Mouse (Mus musculus): Measurements from ENCODE around the gene Tspo2.
"Not testable (repeated sequence)": the region's sequence is repeated elsewhere in the genome, so short reads cannot be mapped to it uniquely, and the experiment has no call there.

The Tspo2 gene

GRCm38 (mm10) chr17:48451353-48451675 lies at the start of gene Tspo2:
TSS of gene Tspo2 (minus strand) at chr17:48451522.
- DNase-seq (ENCODE audit: low read depth): peak; percentile 82

DNA sequence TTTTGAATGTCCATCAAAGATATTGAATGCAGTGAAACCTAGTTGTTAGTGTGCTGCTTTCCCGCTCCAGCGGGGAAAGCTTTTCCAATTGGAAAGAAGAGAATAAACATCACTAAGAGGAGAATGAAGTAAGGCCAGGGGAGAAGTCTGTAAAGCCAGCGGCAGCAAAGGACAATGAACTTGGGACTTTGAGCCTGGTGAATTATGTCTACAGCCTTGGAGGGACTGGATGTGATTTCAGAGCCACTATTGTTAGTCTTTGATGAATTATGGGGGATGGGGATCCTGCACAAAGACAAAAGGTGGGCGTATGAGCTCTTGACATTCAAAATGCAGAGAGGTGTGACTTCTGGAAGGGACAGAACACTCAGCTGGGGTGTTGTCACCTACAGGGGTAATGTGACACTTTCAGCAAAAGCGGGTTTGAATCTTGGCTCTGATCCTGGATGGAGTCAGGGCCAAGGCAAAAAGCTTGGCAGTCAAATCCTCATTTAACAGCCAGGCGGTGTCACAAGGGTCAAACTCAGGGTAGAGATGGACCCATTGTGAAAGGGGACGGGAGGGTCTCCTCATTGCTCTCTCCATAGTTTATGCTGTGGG lies 49.6 kb upstream of the Tspo2 start:
- DNase-seq (ENCODE audit: low read depth): no peak

- no peak for DNase-seq (ENCODE audit: low read depth)
These were observed 46.7 kb upstream of the Tspo2 start for GRCm38 (mm10) chr17:48497986-48498385.

DNA sequence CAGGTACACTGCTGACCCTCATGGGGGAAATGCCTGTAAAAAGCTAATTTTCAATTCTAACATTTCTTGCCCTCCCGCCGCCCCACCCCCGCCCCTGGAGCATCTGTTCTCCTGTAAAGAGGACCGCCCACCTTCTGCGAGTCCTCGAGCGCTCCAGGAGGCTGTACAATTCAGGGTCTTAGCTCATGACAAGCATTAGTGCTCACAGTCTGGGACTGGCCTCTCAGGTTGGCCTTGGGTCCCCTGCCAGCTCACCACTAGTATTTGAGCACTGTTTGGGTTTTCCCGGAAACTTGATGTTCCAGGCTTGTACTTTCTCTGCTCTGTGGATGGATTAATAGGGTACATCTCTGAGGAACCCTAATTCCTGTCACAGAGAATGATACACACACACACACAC lies 42.7 kb upstream of the Tspo2 start:
- DNase-seq (ENCODE audit: low read depth): no peak

DNA sequence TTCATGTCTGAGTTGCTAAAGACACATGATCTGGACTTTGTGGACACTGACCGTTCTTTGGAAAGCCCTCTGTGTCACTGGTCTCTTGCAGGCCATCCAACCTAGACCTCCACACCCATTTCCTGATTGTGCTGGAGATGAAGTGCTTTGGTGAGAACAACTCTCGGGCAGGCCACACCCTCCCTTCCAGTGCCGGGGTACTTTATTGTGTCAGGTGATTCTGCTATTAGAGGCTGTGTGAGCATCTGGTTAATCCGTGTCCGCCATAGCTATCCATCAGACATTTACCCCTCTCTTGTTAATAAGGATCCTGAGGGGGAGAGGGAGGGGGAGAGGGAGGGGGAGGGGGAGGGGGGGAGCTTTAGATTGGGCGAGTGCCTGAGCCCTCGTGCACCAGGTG lies 42.3 kb upstream of the Tspo2 start:
- DNase-seq (ENCODE audit: low read depth): no peak

- no peak for DNase-seq (ENCODE audit: low read depth)
These were observed 41.3 kb upstream of the Tspo2 start for GRCm38 (mm10) chr17:48492621-48493020.

DNA sequence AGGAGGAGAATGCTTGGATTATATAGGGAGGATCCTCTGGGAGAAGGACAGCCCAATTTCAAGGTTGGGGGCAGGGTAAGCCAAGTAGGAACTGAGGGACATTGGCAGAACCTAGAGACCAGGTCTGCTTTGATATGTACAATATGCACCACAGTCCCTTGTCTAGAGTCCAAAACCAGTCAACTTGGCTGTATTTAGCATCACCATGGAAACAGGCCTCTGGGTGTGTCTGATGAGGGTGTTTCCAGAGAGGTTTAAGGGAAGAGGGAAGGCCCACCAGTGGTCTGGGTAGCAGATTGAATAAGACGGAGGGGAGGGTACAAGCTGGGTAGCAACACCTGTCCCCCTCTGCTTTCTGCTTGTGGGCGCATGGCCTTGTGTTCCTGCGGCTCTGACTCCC lies 38.1 kb upstream of the Tspo2 start:
- no peak for DNase-seq (ENCODE audit: low read depth)

GRCm38 (mm10) chr17:48484191-48484590 lies 32.9 kb upstream of the Tspo2 start:
- no peak for DNase-seq (ENCODE audit: low read depth)

DNA sequence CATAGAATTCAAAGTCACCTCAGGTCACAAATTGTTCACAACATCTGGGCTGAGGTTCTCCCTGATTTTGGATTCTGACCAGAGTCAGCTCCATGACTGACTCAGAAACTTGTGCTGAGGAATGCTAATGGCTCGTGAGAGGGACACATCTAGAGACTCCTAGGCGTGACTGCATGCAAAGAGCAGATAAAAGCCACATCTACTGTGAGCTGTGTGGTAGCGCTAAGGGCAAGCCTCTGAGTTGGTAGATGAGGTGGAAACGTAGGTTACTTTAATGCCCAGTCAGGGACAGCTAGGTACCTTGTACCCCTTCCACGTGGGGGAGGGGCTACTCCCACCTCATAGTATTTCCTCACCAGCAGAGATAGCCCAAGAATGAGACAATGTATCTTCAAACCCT lies 32.4 kb upstream of the Tspo2 start:
- DNase-seq (ENCODE audit: low read depth): no peak

DNA sequence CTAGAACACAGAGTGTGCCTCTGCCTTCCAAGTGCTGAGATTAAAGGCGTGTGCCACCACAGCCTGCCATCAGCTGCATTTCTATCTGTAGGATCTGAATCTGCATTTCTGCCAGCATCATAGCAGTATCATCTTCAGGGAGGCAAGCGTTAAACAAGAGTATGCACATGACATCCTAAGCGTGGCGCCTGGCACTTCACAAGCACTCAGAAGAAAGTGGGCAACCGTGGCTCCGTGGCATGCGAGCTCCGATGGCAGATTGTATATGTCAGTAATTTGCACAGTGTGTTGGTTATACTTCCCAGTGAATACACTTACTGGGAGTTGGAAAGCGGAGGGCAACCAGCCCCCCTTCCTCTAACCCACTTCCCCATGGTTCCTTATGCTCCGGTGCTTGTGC lies 28.6 kb upstream of the Tspo2 start:
- DNase-seq (ENCODE audit: low read depth): no peak

GRCm38 (mm10) chr17:48475444-48475843 lies 24.1 kb upstream of the Tspo2 start:
- no peak for DNase-seq (ENCODE audit: low read depth)

DNA sequence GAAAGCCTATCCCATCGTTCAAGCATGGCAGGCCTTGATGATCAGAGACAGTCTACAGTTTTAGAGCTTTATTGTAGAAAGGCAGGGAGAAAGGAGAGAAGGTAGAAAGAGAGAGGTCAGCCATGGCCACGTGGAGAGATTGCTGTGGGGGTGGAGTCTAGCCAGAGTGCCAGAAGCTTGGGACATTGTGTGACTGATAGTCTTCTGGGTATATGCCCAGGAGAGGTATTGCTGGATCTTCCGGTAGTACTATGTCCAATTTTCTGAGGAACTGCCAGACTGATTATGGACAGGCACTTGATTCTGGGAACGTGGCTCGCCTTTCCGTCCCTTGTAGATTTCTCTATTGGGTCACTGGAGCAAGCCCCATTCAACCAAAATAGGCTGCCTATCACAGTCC lies 23.0 kb upstream of the Tspo2 start:
- DNase-seq (ENCODE audit: low read depth): not testable (repeated sequence)

GRCm38 (mm10) chr17:48467395-48468231 lies 16.3 kb upstream of the Tspo2 start:
- DNase-seq (ENCODE audit: low read depth): peak; percentile 61

DNA sequence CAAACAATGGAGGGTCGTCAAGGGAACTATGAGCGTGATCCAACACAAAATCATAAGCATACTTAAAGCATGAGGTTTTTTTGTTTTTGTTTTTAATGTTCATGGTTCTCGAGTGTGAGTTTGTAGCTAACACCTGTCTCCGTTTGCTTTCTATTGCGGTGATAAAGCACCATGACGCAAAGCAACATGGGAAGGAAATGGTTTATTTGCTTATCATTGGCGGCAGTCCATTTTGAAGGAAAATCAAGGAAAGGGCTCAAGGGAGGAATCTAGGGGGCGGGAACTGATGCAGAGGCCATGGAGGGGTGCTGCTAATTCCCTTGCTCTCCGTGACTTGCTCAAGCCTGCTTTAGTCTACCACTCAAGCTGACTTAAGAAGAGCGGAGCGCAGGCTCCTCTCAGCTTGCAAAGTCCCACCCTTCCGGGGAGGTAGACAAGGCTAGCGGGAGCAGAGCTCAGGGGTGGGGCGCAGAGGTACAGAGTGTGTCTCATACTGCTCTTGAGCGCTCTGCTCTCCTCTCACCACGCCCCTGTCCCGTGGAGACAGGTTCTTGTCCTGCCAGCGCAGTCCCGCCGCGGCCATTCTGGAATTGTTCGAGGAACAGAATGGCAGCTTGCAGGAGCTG lies 15.6 kb upstream of the Tspo2 start:
- DNase-seq (ENCODE audit: low read depth): no peak

DNA sequence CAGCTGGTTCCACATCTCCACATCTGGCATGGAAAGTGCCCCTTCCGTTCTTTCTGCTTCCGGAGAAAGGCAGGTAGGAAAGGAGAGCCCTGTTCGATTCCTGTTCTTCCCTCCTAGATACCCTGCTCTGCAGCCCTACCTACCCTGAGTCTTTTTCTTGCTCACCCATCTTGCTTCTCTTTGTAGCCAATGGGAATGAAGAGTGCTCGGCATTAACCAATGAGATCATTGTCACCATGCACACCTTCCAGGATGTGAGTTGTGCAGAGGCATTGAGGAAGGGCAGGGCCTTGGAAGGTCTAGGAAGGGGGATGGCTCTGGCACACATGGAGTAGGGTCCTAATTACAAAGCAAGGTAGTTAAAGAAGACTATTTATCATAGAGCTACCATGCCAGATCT lies 12.1 kb upstream of the Tspo2 start:
- no peak for DNase-seq (ENCODE audit: low read depth)

GRCm38 (mm10) chr17:48462096-48462495 lies 10.8 kb upstream of the Tspo2 start:
- no peak for DNase-seq (ENCODE audit: low read depth)

DNA sequence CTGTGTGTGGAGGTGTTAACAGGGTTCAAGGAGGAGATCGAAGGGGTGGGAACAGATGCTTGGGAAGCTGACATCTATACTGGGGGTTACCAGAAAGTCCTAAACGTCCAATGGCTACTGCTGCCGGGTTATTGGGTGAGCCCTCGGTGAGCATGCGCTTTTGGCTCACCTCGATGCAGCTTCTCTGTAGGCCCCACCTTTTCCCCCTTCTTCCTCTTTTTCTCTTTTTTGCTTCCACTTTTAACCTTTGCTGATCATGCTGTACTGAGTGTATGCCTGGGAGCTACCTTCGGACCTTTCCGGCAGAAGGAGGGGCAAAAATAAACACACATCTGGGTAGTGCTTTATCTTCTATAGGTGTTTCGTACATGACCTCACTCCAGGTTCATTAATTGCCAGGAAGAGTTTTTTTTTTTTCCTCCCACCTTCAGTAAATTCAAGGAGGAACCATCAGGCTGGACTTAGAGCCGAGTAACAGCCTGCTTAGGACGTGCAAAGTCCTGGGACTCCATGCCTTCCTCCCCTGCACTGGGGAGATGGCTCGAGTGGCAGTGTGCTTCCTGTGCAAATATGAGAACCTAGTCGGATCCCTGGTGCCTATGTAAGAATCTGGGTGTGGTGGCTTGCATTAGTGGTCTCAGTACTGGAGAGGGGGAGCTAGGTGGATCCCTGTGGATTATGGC lies 6.8 kb upstream of the Tspo2 start:
- DNase-seq (ENCODE audit: low read depth): no peak

DNA sequence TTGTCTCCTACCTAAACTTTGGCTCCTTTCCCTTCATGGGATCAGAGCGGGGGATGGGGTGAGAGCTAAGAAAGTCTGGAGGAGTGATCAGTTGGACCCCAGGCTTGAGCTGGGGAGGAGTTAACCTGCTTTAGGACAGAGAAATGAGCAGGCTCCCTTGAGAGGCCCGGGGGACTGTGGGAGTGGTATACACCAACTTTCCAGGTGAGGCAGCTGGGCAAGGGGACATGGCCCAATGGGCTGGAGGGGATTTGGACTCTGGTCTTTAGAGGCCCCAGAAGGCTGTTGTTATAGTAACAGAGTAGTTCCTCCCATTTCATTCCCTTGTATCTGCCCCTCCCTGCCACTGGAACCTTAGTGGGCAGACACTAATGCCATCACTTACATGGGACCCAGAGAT lies 4.6 kb upstream of the Tspo2 start:
- no peak for DNase-seq (ENCODE audit: low read depth)

GRCm38 (mm10) chr17:48454688-48455087 lies 3.4 kb upstream of the Tspo2 start, which contains the start of gene Unc5cl:
TSS of gene Unc5cl (plus strand) at chr17:48454901.
- DNase-seq (ENCODE audit: low read depth): no peak

DNA sequence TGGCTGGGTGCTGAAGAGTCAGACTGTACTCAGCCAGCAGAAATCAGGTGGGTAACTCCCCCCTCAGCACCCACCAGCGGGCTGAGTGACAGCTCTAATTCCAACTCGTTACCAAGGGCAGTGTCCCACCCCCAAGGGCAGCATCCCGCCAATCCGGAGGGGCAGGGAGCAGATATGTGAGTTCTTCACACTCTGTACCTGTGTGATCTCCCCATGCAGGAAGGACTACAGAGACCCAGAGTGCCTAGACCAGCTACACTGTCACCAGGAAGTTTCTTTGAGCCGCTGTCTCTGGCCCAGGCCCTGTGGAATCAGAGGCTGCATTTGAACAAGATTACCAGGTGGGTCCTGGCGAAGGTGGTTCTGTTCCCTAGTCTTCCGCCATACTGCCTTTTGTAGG lies 2.9 kb upstream of the Tspo2 start:
- DNase-seq (ENCODE audit: low read depth): no peak

- DNase-seq (ENCODE audit: low read depth): no peak
These were observed 2.2 kb upstream of the Tspo2 start for GRCm38 (mm10) chr17:48453489-48453888.

- DNase-seq (ENCODE audit: low read depth): no peak
These were observed 577 bp upstream of the Tspo2 start for GRCm38 (mm10) chr17:48451753-48452444.

Measured in c-Kit-positive CD71-positive TER-119-negative erythroid progenitor cells, embryonic 14.5 days (primary cell).